Mouse (Mus musculus): ENCODE results near the gene Tlr13.
A peak's percentile ranks its signal among the peaks of the same experiment; 100 is the strongest.

Tlr13 gene

DNA sequence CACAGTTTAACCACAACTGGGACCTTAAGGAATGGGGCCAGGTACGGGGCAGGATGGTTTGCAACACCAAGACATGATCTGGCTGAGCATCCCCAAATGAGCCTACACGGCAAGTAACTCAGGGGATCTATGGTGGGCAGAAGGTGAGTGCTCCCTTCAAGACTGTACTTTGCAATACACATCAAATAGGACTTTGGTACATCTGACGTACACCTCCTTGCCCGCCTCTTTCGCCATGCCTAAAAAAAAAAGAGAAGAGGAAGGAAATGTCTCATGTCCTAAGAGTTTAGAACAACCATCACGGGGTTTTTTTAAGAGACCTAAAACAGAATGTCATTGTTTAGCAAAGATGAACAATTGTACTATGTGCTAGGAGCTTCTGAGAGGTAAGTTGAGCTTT, at the start of gene Tlr13:
TSS of gene Tlr13 (plus strand) at position 269 of the 400 bp plus-strand sequence.
- no peak for DNase-seq (ENCODE audit: low spot score)

DNA sequence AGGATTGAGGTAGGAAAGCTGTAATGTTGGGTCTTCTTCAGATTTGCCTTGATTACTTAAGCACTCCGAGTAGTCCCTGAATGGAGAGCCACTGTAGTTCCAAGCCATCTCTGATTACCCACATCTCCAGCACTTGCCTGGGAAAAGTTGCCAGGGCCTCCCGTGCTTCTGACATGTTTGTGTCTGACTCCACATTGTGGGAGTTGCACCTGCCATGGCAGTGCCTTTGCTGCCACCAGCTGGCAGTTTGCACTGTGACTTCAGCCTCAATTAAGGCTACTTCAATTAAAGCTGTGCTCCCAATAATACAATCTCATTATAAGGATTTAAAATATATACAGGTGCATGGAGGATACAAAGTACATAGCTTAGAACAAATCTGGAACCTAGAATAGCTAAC, 37.5 kb upstream of the Tlr13 start:
- peak; percentile 10 for DNase-seq (ENCODE audit: low spot score)

DNA sequence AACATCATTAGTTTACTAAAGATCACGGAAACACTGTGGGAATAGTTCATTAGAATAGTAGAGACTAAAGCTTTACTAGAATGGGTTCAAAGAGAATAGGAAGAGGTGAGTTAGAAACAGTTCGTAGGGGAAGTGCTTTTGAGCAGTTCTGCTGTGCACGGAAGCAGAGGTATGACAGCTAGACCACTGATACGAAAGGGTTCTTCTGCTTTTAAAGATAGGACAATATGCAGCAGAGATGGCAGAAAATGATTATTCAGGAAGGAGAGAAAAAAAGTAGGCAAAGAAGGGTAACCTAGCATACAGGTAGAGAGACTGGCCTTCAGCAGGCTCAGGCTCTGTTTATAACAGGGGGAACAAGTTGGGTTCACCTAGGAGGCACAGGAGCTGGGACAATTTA, 29.1 kb upstream of the Tlr13 start:
- no peak for DNase-seq (ENCODE audit: low spot score)

DNA sequence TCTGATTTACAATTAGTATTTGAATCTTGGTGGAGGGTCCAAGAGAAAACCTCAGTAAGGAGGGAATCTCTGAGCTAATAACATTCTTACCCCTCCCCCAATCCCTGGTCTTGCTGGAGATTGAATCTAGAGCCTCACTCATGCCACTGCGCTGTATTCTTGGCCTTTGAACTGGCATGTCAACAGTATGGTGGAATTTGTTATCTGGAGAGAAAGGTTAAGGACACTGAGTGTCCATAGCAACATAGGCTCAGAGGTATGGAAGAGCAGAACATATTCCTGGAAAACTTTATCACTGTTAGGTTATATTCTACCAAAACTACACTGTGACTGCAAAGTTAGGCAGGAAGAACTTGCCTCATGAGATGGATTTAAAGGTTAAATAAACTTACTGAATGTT, 28.3 kb upstream of the Tlr13 start:
- DNase-seq (ENCODE audit: low spot score) = no peak

DNA sequence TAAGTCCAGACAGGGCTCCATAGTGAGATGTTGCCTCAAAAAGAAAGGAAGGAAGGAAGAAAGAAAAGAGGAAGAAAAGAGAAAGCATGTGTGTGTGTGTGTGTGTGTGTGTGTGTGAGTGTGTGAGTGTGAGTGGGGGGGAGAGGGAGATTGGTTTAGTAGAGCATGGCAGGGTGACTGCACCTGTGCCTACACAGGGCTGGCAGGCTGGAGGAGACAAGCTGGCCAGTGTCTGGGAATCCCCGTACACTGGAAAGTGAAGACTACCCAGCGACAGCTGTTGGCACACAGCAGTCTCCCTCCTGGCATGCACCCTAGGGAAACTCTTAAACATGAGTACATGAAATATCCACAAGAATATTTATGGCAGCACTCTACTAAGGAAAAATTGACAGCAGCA, 20.2 kb upstream of the Tlr13 start:
- DNase-seq (ENCODE audit: low spot score) = no peak

DNA sequence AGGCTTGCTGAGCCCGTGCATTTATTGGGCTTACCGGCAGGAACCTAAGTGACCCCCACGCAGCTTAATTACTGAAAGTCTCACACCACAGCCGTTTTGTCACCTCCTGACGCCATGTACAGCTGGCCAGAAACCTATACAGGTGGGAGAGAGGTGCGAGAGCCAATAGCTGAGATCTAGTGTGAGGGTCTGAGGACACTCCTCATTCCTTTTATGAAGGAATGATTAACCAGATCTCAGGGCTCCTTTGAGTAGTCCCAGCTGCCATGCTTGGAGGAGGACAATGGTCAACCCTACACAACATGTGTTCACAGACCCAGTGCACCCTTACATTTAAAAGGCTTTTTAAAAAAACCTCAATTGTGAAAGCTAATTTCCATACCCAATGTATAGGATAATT, 14.7 kb upstream of the Tlr13 start:
- no peak for DNase-seq (ENCODE audit: low spot score)

DNA sequence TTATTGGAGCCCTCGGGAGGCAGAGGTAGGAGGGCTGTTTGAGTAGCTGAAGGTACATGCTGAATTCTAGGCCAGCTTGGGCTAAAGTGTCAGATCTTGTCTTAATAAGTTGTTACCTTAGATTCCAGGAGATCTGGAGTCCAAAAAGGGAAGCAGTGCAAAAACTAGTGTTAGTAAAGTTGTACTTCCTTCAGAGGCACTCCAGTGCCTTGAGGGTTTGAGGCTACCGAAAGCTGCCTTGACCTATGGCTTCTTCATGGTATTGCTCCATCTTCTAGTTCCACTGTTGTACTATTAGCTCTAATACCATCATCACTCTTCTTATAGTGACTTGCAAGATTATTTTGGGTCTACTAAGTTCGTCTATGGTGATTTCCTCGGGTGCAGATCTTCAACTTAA, 13.1 kb upstream of the Tlr13 start:
- DNase-seq (ENCODE audit: low spot score) = no peak

DNA sequence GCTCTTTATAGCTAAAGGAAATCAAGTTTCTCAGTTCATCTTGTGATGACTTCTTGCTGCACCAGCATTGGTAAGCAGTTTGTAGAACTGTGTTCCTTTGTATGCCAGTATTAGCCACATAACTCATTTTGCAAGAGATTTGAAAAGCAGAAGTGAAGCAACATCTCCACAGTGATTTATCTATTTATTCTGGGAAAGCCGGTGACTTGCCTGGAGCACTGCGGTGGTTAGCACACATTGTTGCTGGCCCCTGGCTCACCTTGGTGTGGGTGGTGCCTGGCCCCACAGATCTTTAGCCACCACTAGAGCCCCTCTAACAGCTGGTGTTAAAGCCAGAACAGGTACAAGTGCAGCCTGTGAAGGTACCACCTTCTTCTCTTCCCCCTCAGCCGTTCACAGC, 8.1 kb upstream of the Tlr13 start:
- no peak for DNase-seq (ENCODE audit: low spot score)

DNA sequence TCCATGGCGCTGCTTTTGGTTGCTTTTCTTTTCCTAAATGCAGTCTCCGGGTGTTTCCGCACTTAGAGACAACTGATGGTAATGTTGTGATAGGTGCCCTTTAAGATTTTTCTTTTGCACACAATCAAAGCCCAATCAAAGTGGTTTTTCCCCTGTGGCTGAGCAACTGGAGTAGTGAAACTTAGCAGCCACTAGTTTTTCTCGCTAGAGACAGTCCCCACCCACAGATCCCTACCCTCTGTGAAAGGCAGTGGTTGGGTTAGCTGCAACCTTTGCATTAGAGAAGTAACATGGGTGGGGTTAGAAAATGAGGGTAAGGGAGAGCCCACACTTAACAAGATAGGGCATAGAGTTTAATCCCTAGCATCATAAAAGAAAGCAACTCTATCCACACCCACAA, 7.5 kb upstream of the Tlr13 start:
- no peak for DNase-seq (ENCODE audit: low spot score)

DNA sequence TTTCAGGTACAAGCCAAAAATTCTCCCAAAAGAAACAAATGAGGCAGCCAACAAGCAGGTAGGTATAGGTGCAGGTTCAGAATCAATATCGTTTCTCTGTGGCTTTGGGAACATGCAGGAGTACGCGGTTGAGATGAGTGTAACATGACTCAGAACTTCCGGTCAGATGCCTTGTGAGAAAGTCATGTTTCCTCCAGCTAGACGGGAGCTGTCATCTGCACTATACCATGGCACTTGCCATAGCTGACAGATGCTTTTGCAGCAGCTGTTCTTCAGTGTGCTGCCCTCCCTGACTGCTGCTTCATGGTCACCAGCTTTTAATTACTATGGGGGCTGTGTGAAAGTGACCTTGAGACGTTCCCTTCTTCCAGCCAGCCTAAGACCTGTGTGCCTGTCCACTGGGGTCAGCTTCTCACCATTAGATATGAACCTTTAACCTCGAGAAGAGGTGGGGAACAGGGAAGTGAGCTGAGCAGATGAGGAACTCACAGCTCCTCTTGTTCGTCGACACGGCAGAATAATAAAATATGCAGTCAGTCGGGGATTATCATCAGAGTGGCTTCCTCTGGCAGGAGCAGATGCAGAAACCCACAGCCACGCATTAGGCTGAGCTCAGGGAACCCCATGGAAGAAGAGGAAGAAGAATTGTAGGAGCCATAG, 7.0 kb upstream of the Tlr13 start:
- DNase-seq (ENCODE audit: low spot score) = peak; percentile 1

DNA sequence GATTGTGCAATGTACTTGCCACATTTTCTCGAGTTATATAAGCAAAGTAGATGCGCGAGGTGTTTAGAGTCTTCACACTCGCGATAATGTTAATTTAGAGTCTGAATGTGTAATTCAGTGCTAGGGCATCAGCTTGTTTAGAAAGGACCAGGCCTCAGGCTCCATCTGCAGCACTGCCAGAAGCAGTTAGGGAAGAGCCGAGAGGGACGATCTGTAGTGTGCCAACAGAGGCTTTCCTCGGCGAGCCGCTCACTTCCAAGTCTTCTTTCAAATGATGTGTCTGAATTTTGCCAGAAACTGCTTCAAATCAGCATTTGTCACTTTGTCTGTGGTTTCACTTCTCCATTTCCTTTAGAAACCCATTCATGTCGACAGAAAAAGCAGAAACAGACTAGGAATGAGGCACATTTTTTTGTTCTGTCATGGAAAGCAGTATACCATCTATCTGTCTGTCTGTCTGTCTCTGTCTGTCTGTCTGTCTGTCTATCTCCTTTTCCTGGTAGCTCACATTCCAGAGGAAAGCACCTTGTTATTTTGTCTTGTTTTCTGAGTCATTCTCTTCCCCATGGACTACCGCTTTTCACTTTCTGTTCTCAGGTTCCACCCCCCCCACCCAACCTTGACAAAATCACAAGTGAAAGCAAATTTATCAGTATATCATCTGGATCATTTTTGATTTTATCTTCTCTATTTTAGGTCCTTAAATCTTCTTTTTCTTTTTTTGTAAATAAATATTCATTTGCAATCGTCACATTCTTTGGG, 3.5 kb upstream of the Tlr13 start:
- DNase-seq (ENCODE audit: low spot score) = no peak

DNA sequence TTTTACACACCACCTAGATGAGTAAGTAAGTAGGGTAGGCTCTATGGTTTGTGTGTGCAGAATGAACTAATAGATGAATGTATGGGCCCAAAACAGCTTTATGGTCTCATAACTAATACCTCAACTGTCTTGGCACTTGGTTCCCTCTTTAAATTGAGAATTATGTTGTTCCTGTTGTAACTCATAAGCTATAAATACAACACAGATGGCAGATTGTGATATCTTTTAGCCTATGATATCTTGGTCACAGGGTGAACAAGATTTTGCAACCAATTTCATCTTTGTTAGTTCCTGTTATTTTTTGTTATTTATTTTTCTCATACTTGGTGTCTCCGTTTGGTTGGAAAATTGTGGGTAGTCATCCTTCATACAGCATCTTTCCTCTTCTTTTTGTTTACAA, 5.2 kb downstream of the Tlr13 start:
- no peak for DNase-seq (ENCODE audit: low spot score)

DNA sequence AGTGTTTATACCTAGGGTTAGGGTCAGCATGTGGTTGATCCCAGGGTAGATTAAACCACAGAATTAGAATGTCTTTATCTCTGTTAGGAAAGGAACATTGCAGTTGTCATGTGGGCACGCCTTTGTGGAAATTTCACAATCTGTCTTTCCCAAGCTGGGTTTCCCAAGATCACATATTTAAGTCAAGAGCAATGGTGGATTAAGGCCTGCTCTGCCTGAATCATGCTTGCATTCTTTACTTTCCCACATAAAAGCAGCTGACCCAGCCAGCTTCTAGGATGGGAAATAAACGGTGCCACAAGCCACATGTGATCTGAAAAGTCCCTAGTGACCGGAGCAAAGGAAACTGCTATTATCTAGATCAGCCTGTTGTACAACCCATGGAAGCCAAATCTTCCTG, 6.5 kb downstream of the Tlr13 start:
- no peak for DNase-seq (ENCODE audit: low spot score)

DNA sequence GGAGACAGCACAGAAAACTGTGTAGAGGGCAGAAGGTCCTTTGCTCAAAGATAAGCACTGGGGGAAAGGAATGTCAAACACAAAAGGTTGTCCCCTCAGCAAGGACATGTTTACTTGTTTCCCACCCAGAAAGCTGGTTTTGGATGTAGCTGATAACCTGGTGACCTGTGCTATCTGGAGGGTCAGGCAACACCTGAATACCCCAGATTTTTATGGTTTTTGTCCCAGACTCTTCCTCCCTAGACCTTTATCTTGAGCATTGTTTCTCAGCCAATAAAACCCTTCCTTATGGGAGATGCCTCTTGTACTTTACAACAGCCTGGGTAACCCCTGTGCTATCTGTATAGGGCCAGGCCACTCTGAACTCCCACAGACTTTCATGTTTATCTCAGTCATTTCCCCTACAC, 11.2 kb downstream of the Tlr13 start:
- DNase-seq (ENCODE audit: low spot score) = no peak

DNA sequence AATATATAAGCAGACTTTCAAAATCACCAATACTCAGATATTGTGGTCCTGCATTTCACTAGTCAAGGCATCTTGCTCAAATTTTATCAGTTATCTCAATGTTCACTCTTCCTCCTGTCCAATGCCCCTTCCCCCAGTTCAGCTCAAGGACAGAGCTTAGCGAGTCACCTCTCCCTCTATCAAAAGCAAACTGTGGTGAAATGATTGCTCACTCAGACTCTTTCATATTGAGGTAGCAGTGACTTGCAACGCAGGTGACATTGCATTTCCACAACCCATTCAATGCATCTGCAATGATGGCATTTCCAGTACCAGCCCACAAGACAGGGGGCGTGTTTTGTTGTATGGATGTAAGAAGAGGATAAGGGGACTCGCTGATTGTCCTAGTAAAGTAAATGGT, 12.9 kb downstream of the Tlr13 start:
- DNase-seq (ENCODE audit: low spot score) = no peak

DNA sequence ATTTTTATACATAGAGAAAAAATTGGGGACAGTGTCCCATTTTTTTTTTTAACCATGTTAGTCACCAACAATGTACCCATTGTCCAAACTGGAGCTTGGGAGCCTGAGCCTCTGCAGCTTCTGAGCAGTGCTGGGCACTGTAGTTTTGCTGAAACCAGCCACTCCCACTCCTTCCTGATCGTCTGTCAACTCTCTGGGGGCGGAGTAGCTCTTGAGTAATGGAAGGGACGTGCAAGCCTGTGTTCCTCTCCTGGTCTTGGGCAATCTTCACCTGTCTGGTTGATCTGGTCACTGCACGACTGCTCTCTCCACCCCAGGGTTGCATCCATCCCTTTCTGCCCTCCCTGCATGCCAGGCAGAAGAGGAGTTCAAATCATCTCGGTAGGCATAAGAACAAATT, 21.0 kb downstream of the Tlr13 start:
- no peak for DNase-seq (ENCODE audit: low spot score)

DNA sequence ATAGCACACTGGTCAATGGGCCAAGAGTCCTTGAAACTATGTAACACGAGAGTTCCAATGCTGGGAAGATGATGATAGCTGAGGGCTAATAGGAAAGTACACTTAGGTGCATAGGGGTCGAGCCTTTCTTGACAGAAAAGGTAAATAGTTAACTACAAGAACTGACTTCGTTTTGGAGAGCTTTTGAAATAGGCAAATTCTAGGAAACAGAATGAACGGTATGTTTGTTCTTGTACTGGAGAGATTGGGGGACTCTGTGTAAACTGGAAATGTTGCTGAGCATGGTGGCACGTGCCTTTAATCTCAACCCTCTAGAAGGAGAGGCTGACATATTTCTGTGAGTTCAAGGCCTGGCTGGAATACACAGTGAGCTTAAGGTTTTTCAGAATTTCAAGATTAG, 21.6 kb downstream of the Tlr13 start:
- no peak for DNase-seq (ENCODE audit: low spot score)

DNA sequence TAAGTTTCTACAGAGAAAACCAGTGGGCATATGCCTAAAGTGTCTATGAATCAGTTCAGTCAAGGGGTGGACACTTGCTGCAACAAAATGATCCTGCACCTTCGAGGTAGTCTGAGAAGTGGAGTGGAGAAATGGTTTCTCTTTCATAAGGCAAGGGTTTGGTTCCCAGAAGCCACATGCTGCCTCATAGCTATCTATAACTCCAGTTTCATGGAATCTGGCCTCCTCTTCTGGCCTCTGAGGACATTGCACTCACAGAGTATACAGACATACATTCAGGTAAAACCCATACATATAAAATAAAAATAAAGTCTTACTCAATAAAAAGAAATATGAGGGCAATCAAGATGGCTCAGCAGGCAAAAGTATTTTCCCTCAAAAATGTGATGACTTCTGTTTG, 22.1 kb downstream of the Tlr13 start:
- DNase-seq (ENCODE audit: low spot score) = no peak

DNA sequence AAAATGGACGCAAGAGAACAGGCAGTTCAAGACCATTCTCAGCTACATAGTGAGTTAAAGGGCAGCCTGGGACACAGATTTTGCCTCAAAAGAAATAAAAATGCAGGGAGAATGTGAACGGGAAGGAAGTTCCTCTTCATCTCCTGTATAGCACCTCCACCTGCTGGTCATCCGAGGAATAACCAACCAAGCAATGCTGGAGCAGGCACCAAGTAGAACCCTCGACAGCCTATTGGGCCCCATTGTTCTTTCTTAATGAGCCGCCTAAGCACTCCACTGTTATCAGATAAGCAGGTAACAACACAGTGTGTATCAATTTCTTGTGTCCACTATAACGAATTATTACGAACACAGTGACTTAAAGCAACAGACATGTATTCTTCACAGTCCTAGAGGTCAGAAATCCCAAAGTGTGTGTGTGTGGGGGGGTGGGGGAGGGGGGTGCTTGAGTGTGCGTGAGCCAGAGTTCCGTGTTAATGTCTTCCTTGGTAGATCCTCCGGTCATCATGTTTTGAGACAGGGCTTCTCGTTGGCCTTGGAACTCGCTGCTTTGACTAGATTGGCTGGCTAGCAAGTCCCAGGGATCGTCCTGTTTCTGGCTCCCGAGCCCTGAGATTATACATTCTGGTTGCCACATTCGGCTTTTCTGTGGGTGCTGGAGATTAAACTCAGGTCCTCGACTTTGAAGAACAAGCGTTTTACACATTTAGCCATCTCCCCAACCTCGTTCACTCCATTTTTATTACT, 28.3 kb downstream of the Tlr13 start:
- DNase-seq (ENCODE audit: low spot score) = peak; percentile 86

DNA sequence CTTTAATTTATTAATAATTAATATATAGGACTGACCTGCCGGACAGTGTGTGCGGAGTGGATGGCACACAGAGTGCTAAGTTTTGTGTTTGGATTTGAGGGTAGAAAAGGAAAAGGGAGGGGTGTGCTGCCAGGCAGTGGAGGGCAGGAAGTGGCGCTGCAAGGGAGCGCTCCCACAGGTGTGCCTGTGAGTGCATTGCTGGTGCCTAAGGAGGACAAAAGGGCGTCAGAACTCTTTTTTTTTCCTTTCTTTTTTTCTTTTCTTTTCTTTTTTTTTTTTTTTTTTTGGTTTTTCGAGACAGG, 28.8 kb downstream of the Tlr13 start:
- no peak for DNase-seq (ENCODE audit: low spot score)

DNA sequence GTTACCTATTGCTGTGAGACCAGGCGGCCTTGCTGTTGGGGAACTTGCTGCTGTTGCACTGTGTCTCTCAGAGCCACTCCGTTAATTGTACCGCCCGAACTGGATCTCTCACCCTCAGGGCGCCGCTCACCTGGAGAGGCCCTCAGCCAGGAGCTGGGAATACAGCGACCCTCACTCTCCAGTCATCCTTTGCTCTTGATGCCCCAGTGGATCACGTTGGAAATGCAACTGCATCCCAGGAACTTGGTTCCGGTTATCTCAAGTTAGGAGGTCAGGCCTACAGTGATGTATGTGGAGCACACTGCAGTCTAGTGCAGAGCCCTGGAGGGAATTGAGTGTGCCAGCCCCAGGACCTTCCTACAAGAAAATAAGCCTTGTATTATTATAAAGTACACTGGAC, 33.3 kb downstream of the Tlr13 start:
- no peak for DNase-seq (ENCODE audit: low spot score)

DNA sequence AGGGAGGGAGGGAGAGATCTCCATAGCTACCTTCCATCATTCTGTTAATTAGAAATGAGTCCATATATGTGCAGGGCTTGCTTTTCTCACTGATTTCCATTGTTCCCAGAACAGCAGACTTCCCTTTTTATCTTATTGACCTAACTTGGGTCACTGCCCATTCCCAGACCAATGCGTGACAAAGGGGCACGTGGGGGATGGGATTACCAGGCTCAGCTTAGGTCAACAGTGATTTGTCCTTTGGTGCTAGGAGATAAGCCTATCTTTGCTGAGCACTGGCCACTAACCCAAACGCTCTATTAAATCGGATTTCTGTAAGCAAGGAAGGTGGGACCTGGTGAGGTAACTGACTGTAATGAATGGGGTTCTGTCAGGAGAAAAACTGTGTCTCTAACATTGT, 41.3 kb downstream of the Tlr13 start:
- DNase-seq (ENCODE audit: low spot score) = peak; percentile 55

DNA sequence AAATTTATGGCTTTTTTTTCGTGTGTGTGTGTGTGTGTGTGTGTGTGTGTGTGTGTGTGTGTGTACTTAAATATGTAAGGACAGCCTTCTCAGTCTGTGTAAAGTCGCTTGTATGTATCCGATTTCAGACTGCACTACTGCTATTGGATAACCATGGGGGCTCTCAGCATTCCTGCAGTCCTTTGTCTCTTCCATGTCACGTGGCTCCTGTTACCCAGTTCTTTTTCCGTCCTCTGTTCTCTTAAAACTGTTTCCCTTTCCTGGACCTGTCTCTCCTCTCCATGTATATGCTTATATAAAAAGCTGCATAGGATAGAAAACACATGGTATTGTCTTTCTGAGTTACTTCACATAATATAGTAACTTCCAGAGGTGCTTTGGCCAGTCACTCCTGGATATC, 42.7 kb downstream of the Tlr13 start:
- DNase-seq (ENCODE audit: low spot score) = peak; percentile 47

Data from retina, embryonic 14.5 days (tissue).